In genomic region chr6:127825503-127825902, GRCm38 (mm10) we compare ENCODE assay signal across 32 mouse cellular contexts. TPM values are rescaled to one million over a fixed set of nuclear protein-coding genes. Genes with fewer than 3 reads are reported as not detected.
DNase-seq lines count a peak whose midpoint lies in the region; ATAC-seq and TF ChIP-seq lines count a peak whose summit lies in the region.
"Had no signal": no experiment of that assay in that cellular context is flagged by ENCODE, and none has a peak within 500 bp of the region (broad histone marks: within the 10 kb centered on the region; RNA-seq: fewer than 3 reads in every experiment).

No protein-coding gene starts in this region.

- H3K27ac ChIP-seq in midbrain, postnatal 0 days (ENCODE audit: low read depth, low read length) = no peak overlapping the region
- no peak overlapping the region for H3K27ac ChIP-seq in thymus, adult 2 months (ENCODE audit: control insufficient read depth, insufficient read depth, low read length)
- H3K27ac ChIP-seq: embryonic facial prominence, embryonic 10.5 days; embryonic facial prominence, embryonic 13.5 days; forebrain, embryonic 12.5 days; forebrain, embryonic 15.5 days; heart, embryonic 15.5 days; hindbrain, embryonic 13.5 days had no signal

- peak; percentile 72 for ATAC-seq in common myeloid progenitor, adult 5-6 weeks (replicated peaks; ENCODE audit: low read depth, poor library complexity, severe bottlenecking)
- no peak for ATAC-seq in midbrain, postnatal 0 days (ENCODE audit: low FRiP score)
- no peak for ATAC-seq in inflammation-experienced regulatory T-cells, adult 6 months
- ATAC-seq: forebrain, embryonic 15.5 days; hindbrain, embryonic 16.5 days; intestine, postnatal 0 days; Patski had no signal

- no peak for TF ChIP-seq POLR2A in thymus, adult 2 months (IDR thresholded peaks at IDR 0.05; ENCODE audit: control insufficient read depth, extremely low read depth, insufficient read depth, low read length, poor library complexity)

- no peak overlapping the region for H3K4me3 ChIP-seq in midbrain, postnatal 0 days (ENCODE audit: low read depth, low read length)
- no peak overlapping the region for H3K4me3 ChIP-seq in thymus, adult 2 months (ENCODE audit: control insufficient read depth, insufficient read depth, low read length)
- H3K4me3 ChIP-seq: embryonic facial prominence, embryonic 10.5 days; embryonic facial prominence, embryonic 13.5 days; erythroblast, embryonic 14.5 days; forebrain, embryonic 12.5 days; forebrain, embryonic 15.5 days; heart, embryonic 12.5 days; heart, embryonic 15.5 days; hindbrain, embryonic 13.5 days had no signal

- H3K9me3 ChIP-seq in midbrain, postnatal 0 days (ENCODE audit: low read length) = no peaks in the 10 kb centered on the region
- H3K9me3 ChIP-seq: embryonic facial prominence, embryonic 10.5 days; embryonic facial prominence, embryonic 13.5 days; forebrain, embryonic 12.5 days; forebrain, embryonic 15.5 days; heart, embryonic 12.5 days; heart, embryonic 15.5 days; hindbrain, embryonic 13.5 days had no signal

- peak; percentile 3 for DNase-seq in thymus, postnatal 0 days (ENCODE audit: low spot score)
- no peak for DNase-seq in thymus, postnatal 25 days
- DNase-seq in induced T-regulatory cell, adult 2 months (ENCODE audit: low read depth) = peak; percentile 5
- no peak for DNase-seq in midbrain, postnatal 0 days (ENCODE audit: low spot score)
- DNase-seq in thymus, adult 2 months = no peak
- DNase-seq: adrenal gland, adult 2 months; adrenal gland, postnatal 14 days; cerebellum, adult 11 months; cerebellum, adult 2 months; cerebellum, adult 9-11 months; cerebellum, postnatal 25 days; embryo, embryonic 11 days; gastrocnemius, postnatal 10 days; gastrocnemius, postnatal 36 days; heart, adult 18-20 months; heart, postnatal 14 days; heart, postnatal 4 days had no signal

- WGBS in midbrain, postnatal 0 days = 91% methylated on average over 5 of the region's 5 CpGs
- WGBS in thymus, adult 2 months = 32% methylated on average over 5 of the region's 5 CpGs

- H3K27me3 ChIP-seq in midbrain, postnatal 0 days (ENCODE audit: insufficient read depth, low read length) = no peaks in the 10 kb centered on the region
- H3K27me3 ChIP-seq in thymus, adult 2 months (ENCODE audit: control insufficient read depth, insufficient read depth, low read length) = no peaks in the 10 kb centered on the region
- H3K27me3 ChIP-seq: embryonic facial prominence, embryonic 13.5 days; forebrain, embryonic 15.5 days; heart, embryonic 12.5 days; heart, embryonic 15.5 days; hindbrain, embryonic 13.5 days had no signal

- no peaks in the 10 kb centered on the region for H3K4me1 ChIP-seq in midbrain, postnatal 0 days (ENCODE audit: insufficient read depth, low read length)
- H3K4me1 ChIP-seq in thymus, adult 2 months (replicated peaks; ENCODE audit: control insufficient read depth, insufficient read depth, low read length) = no peaks in the 10 kb centered on the region
- H3K4me1 ChIP-seq: embryonic facial prominence, embryonic 13.5 days; heart, embryonic 15.5 days; hindbrain, embryonic 13.5 days had no signal

- H3K9ac ChIP-seq in midbrain, postnatal 0 days (replicated peaks; ENCODE audit: low read length, poor library complexity, severe bottlenecking) = no peak overlapping the region
- H3K9ac ChIP-seq: embryonic facial prominence, embryonic 13.5 days; forebrain, embryonic 12.5 days; forebrain, embryonic 15.5 days; heart, embryonic 12.5 days; heart, embryonic 15.5 days; hindbrain, embryonic 13.5 days had no signal

- no peak for TF ChIP-seq CTCF in midbrain, postnatal 0 days (IDR thresholded peaks at IDR 0.05)
- no peak for TF ChIP-seq CTCF in thymus, adult 2 months (IDR thresholded peaks at IDR 0.05; ENCODE audit: borderline replicate concordance, control insufficient read depth, extremely low read depth, insufficient read depth, low read length, poor library complexity)

- H3K36me3 ChIP-seq in midbrain, postnatal 0 days (ENCODE audit: insufficient read depth, low read length) = no peaks in the 10 kb centered on the region
- no peaks in the 10 kb centered on the region for H3K36me3 ChIP-seq in thymus, adult 2 months (ENCODE audit: control insufficient read depth, insufficient read depth, low read length)
- H3K36me3 ChIP-seq: embryonic facial prominence, embryonic 10.5 days; embryonic facial prominence, embryonic 13.5 days; forebrain, embryonic 12.5 days; forebrain, embryonic 15.5 days; G1E; heart, embryonic 12.5 days; heart, embryonic 15.5 days; hindbrain, embryonic 13.5 days had no signal

- no peak overlapping the region for H3K4me2 ChIP-seq in midbrain, postnatal 0 days (ENCODE audit: low read depth, low read length, poor library complexity, severe bottlenecking)
- H3K4me2 ChIP-seq: embryonic facial prominence, embryonic 13.5 days; forebrain, embryonic 12.5 days; forebrain, embryonic 15.5 days; heart, embryonic 12.5 days; heart, embryonic 15.5 days; hindbrain, embryonic 13.5 days had no signal

RNA-seq across cellular contexts. Expression of gene Prmt8, which starts 56.2 kb away (rescaled TPM):
- not detected in 2 replicates for polyA plus RNA-seq in thymus, postnatal 0 days (2015; fragmentation: Nextera tagmentation; extraction: Ambion mirVana)
- not detected in 2 replicates for total RNA-seq in common myeloid progenitor, adult 5-6 weeks (2017)
- 22.5 and 30.7 TPM in 2 replicates for total RNA-seq in midbrain, postnatal 0 days (2014; rRNA removed)
- polyA plus RNA-seq in midbrain, postnatal 0 days (2015; fragmentation: Nextera tagmentation; extraction: Ambion mirVana) = 24.2 and 29.3 TPM in 2 replicates
- polyA plus RNA-seq in inflammation-experienced regulatory T-cells, adult 6 months (2017; shearing (Covaris generic)) = not detected
- not detected in 2 replicates for polyA plus RNA-seq in thymus, adult 2 months (2012; rRNA removed)
- total RNA-seq: adrenal gland, adult 2 months; adrenal gland, postnatal 14 days; gastrocnemius, postnatal 36 days; heart, adult 18-20 months; heart, postnatal 14 days had no signal
- polyA plus RNA-seq: adrenal gland, adult 2 months; C2C12; erythroblast, embryonic 14.5 days; G1E; Patski had no signal

Comparison
In these comparisons a context has a peak if more than half of its experiments do, and no peak if none do; other contexts are left out.
1. DNase-seq: peak in thymus, postnatal 0 days (single experiment) and induced T-regulatory cell, adult 2 months (single experiment); none in thymus, postnatal 25 days (single experiment), midbrain, postnatal 0 days (single experiment) and thymus, adult 2 months (single experiment).
2. RNA of gene Prmt8, which starts 56.2 kb away (polyA plus RNA-seq): 24.2 to 29.3 TPM in midbrain, postnatal 0 days; not detected in thymus, postnatal 0 days, not detected in inflammation-experienced regulatory T-cells, adult 6 months and not detected in thymus, adult 2 months; every median in the first group is over 10 times any median in the second.